Mouse (Mus musculus): ENCODE results near the gene Ipo4.

Gene Ipo4

DNA sequence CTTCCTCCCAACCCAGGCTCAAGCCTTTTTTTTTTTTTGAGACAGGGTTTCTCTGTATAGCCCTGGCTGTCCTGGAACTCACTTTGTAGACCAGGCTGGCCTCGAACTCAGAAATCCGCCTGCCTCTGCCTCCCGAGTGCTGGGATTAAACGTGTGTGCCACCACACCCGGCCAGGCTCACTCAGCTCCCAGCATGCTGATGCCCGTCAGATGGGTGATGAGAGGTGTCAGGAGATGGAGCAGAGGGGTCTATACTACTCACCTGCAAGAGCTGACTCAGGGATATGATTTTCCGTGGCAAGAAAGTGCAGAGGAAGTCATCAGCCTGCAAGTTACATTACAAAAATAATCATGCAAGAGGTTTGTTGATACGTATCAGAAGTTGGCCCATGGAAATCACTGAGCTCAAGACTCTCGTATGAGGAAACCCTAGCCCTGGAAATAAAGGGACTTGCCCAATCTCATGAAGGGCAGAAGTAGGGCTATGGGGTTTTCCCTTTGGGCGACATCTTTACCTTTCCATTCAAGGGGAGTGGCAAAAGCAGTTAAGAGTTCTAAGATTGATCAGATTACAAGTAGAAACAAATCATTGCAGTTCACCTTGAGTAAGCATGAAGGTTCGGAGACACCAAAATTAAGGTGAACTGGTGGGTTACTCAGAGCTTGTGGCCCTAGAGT is 45.8 kb downstream of the Ipo4 start:
- DNase-seq (ENCODE audit: low spot score) = no peak

DNA sequence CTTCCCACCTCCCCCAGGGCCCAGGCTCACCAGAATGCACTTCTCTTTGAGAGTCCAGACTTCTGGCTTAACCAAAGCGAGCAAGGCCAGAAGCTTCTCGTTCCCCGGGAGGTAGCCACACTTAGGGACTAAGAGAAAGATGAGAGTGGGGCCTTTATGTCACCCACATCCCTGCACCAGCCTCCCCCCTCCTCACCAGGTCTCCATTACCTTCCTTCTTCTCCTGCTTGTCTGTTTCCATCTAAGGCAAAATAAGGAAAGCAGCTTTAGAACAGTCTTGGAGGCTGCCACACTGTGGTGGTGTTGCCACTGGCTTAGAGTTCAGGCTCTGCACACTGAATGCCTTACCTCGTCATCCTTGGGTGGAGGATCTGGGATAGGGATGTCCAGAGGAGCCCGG is 46.5 kb downstream of the Ipo4 start:
- DNase-seq (ENCODE audit: low spot score) = no peak

DNA sequence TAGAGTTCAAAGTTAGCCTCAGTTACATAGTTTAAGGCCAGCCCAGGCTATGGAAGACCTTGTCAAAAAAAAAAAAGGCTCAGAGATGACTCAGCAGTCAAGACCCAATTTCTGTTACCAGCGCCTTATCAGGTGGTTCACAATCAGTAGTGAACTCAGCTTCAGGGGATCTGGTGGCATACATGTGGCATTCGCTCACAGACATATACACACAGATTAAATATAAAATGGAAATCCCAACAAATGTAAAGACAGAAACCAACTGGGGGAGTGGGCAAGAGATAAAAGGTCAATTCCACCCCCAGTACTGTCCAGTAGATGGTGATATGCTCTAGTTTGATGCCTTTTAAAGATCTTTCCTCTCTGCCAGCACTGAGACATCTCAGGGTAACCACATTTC is 49.6 kb downstream of the Ipo4 start:
- no peak for DNase-seq (ENCODE audit: low spot score)

DNA sequence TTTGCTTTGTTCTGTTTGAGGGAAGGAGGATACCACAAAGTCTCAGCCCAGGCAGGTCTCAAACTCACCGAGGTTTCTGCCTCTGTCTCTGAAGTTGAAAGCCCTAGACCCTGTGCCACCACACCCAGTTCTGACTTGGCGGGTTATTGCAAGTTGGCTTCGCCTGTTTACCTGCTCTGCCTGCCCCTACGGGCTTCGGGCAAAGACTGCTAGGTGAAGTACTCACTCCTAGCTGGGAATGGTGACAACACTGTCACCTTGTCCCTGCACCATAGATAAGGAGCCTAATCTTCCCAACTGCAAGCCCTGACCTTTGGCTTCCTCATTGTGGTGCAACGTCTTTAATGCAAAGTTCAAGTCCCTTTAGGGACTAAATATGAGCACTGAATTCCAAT is 50.2 kb downstream of the Ipo4 start:
- DNase-seq (ENCODE audit: low spot score) = no peak

DNA sequence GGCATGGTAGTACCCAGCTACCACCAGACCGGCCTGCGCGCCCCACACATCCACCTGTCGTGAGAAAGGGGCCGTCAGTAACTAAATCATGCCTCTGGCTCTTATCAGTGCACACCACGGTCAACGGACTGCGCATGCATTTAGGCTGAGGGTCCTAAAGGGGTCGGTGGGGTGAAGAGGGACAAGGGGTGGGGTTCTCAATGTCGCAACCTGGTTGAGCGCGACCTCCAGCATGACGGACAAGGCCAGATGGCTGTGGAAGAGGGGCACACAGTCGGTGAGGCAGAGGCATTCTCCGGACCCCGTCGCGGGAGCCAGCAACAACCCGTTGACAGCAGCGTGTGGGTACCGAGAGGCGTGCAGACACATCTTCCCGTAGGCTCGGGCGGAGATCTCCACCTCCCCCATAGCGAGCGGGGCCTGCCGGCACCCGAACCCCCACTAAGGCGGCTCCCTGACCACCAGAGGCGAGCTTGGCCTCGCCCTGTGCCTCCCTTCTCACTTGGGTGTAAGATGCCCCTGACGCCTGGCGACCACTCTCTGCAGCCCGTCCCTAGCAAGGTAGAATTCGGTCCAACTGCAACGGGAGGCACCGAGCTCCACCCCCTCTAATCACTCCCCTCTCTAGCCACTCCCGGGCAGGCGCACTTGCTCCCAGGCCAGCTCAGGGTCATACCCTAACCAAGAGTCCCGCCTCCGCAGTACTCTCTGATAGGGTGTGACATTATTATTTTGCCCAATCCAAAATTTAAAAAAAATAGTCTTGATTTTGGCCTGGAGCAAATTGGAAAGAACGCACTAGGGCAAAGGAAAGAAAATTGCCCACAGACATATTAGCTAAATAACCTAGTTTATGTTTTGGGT is 50.8 kb downstream of the Ipo4 start, which contains the start of gene Emc9:
Gene Emc9, minus strand, starts transcription at position 601 of the 864 bp plus-strand sequence.
- peak; percentile 87 for DNase-seq (ENCODE audit: low spot score)

DNA sequence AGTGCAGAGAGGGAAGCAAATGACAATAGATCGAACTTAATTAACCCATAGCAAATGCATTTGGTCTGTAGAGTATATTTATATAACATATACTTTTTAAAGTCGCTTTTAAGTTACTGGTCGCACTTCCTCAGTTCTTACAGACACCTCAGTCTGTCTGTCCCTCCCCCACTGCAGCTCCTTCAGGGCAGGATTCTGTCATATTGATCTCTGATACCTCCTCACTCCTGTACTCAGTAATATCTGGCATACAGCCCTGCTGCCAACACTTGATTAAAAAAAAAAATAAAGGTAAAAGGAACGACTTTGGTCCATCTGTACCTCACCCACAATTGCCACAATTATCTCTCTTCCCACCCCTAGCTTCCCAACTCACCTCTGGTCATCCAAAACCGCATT is 51.5 kb downstream of the Ipo4 start:
- no peak for DNase-seq (ENCODE audit: low spot score)

DNA sequence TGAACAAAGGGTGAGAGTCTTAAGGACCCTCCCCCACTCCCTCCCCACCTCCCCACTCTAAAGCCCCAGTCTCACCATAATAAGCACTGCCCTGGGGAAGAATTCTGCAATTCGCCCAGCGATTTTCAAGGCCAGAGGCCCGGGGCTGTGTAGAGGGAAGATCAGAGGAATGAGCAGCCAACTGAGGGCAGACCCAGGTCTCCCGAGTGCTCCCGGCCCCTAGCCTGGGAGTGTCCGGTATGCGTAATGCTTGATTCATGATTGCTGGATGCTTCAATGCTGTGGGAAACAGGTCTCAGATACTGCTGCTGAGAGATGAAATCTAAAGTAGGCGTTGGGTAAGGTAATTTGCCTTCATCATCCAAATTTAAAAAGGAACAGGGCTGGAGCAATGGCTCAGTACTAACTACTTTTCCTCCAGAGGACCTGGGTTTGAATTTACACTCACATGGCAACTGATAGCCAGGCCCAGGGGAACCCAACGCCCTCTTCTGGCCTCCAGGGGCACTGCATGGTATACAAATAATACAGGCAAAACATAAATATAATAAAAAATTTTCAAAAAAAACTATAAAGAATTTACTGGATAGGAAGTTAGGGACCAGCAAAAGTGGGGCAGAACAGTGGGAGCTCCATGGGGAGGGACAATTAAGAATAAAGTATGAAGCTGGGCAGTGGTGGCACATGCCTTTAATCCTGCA is 53.6 kb downstream of the Ipo4 start:
- no peak for DNase-seq (ENCODE audit: low spot score)

DNA sequence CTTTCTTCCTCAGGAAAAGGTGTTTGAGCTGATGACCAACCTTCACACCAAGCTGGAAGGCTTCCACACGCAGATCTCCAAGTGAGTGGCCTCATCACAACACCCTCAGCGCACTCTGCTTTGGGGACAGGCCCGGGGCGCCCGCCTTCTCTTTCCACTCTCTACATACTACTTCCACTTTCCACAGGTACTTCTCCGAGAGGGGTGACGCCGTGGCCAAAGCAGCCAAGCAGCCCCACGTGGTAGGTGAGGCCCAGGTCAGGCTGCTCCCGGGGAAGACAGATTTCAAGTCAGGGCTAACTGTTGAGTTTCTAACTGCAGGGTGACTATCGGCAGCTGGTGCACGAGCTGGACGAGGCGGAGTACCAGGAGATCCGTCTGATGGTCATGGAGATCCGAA is 55.0 kb downstream of the Ipo4 start:
- DNase-seq (ENCODE audit: low spot score) = no peak

DNA sequence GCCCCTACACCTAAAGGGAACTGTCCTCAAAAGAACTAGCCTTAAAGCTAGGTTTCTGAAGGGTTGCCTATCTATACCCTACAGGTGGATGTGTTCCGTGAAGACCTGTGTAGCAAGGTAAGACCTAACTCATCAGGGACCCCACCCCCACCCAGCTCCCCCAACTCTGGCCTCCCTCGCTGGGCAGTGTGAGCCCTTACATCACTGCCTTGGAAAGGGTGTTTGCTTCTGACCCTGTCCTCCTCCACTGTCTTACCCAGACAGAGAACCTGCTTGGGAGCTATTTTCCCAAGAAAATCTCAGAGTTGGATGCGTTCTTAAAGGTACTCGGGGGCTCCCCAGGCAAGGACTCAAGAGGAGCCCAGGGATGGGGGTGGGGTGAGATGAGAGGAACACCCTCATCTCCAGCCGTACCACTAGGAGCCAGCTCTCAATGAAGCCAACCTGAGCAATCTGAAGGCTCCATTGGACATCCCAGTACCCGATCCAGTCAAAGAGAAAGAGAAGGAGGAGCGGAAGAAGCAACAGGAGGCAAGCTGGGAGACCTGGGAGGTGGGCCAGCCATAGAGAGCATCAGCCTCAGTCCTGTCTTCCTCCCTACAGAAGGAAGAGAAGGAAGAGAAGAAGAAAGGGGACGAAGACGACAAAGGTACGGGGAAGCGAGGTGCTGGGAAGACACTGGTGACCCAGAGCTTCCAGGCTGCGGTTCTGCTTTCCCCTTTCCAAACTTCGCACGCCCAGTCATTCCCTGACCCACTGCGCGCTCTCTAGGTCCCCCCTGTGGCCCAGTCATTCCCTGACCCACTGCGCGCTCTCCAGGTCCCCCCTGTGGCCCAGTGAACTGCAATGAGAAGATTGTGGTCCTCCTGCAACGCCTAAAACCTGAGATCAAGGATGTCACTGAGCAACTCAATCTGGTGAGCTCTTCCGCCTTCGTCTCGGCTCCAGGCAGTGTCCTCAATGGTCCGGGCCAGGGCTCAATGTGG is 56.0 kb downstream of the Ipo4 start:
- DNase-seq (ENCODE audit: low spot score) = no peak

DNA sequence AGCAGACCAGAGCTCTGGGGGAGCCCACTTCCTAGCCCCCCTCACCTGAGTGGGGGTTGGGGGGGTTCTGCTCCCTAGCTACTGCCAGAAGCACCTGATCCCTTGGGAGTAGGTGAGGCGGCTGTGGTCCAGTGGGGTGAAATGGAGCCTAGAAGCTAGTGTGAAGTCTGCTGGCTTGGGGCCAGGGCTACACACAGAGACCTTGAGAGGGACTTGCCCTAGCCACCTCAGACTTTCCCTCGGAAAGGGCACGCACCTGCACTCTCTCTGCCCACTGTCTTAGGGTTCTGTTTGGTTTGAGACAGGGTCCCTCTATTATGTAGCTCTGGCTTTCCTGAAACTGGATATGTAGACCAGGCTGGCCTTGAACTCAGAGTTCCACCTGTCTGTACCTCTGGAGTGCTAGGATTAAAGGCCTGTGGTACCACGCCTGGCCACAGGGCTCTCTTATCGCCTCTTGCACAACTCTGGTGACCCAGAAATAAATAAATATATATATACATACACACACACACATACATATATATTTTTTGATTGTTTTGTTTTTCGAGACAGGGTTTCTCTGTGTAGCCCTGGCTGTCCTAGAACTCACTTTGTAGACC is 57.0 kb downstream of the Ipo4 start:
- peak; percentile 36 for DNase-seq (ENCODE audit: low spot score)

DNA sequence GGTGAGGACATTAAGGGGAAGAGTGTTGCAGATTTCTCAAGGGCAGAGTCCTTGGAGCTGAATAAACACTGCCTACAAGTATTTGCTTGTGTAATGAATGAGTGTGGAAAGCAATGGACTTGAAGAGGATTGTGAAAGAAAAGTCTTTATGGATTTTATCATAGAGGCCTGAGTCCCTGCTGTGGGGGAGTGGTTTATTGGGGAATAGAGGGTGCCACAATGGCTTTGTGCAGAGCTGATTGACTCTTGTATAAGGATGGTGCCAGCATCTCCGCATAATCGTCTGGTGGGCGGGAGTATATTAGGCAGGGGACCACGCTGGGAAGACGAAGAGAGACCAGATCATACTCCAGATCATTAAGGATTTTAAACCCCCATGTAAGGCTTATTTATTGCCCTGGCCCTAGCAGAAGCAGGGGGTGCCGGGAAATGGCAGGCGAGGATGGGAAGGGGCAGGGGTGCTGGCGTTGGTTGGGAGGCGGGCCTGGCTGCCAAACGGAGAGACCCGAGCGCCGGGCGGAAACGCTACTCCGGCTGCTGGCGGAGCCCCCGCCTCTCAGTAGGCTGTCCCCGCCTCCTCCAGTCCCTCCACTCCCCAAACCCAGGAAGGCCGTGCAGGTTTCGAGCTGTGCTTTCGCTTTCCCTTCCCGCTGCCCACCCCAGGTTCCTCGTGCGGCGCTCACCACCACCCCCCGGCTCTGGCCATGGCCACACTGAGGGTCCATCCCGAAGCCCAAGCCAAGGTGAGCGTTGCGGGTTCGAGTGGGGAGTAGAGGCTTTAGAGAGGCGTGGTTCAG is 57.7 kb downstream of the Ipo4 start, which contains the start of gene Psme1:
Gene Psme1, plus strand, starts transcription at position 253 of the 797 bp plus-strand sequence.
- DNase-seq (ENCODE audit: low spot score) = peak; percentile 90

DNA sequence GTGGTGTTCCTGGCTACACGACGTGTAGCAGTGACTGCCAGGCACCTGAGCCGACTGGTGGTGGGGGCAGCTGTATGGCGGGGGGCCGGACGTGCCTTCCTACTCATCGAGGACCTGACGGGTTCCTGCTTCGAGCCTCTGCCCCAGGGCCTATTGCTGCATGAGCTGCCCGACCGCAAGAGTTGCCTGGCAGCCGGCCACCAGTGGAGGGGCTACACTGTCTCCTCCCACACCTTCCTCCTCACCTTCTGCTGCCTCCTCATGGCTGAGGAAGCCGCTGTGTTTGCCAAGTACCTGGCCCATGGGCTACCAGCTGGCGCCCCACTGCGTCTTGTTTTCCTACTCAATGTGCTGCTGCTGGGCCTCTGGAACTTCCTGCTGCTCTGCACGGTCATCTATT is 59.4 kb downstream of the Ipo4 start:
- peak; percentile 55 for DNase-seq (ENCODE audit: low spot score)

DNA sequence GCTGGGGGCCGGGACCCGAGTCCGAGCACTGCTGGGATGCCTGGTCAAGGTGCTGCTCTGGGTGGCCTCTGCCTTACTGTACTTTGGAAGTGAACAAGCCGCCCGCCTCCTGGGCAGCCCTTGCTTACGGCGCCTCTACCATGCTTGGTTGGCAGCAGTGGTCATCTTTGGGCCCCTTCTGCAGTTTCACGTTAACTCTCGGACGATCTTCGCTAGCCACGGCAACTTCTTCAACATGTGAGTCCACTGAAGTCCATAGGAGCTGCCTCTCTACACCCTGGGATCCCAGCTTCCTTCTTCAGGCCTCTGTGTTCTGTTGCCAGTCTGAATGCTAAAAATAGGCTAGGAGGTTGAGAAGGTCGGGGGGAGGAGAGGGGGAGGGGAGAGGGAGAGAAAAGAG is 60.0 kb downstream of the Ipo4 start:
- DNase-seq (ENCODE audit: low spot score) = no peak
